Mouse (Mus musculus): ENCODE results near the gene Gps2. TPM values are rescaled to one million over a fixed set of nuclear protein-coding genes. Genes with fewer than 3 reads are reported as not detected.
A peak's percentile ranks its signal among the peaks of the same experiment; 100 is the strongest.

Gene Gps2
- polyA plus RNA-seq, 1 experiment from 2014 or later, result 86.2 TPM

DNA sequence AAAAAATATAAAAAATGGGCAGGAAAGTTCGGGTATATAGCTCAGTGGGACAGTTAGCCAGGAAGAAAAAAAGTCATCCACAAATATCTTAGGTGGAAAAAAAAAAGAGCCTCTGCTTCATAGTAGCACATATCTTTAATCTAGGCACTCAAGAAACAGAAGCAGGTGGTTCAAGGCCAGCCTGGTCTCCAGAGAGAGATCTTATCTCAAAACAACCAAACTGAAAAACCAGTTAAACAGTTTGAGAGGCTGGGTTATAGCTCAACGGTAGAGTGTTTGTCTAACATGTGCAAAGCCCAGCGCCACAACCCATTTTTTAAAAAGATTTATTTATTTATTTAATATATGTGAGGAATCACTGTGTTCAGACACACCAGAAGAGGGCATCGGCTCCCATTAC, 19.4 kb downstream of the Gps2 start:
- WGBS, result 73% methylated on average over 4 of the region's 4 CpGs
- ATAC-seq (replicated peaks; ENCODE audit: low FRiP score), result no peak

DNA sequence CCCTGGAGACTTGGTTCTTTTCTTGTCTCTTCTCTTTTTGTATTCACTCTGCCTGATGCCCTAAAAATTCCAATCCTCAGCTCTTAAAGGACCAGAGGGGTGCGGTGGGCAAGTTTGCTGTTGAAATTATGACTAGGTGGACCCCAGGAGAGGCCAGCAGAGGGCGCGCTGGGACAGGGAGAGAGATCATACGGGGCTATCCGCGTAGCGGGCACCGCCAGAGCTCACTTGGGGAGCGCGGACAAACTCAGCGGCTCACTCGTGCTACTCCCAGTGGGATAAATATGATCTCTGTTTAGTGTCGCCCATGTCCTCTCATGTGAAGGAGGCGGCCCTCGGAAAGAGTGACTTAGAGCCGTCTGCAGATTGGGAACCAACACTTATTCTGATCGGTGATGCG, 20.5 kb downstream of the Gps2 start:
- Histone ChIP-seq H3K4me3 (replicated peaks) (peak overlapping the region; percentile 25), H3K27ac (no peak overlapping the region), H3K4me2 (peak overlapping the region; percentile 52), H3K4me1 (peaks cover 51% of the 10 kb centered on the region), H3K9ac (no peak overlapping the region), H3K9me3 (replicated peaks) (no peaks in the 10 kb centered on the region), H3K27me3 (peaks cover 34% of the 10 kb centered on the region), H3K36me3 (no peaks in the 10 kb centered on the region)
- peak; percentile 47 for ATAC-seq (replicated peaks; ENCODE audit: low FRiP score)
- under 1% methylated on average over 18 of the region's 18 CpGs for WGBS

More for the DNA sequence above, 19.4 kb downstream of the Gps2 start:
- H3K4me1 ChIP-seq, result peaks cover 41% of the 10 kb centered on the region
- no peak overlapping the region for H3K27ac ChIP-seq
- peaks cover 28% of the 10 kb centered on the region for H3K27me3 ChIP-seq
- H3K4me3 ChIP-seq (replicated peaks), result no peak overlapping the region
- H3K9me3 ChIP-seq (replicated peaks), result no peaks in the 10 kb centered on the region
- no peak overlapping the region for H3K4me2 ChIP-seq
- H3K36me3 ChIP-seq, result no peaks in the 10 kb centered on the region
- H3K9ac ChIP-seq, result no peak overlapping the region

DNA sequence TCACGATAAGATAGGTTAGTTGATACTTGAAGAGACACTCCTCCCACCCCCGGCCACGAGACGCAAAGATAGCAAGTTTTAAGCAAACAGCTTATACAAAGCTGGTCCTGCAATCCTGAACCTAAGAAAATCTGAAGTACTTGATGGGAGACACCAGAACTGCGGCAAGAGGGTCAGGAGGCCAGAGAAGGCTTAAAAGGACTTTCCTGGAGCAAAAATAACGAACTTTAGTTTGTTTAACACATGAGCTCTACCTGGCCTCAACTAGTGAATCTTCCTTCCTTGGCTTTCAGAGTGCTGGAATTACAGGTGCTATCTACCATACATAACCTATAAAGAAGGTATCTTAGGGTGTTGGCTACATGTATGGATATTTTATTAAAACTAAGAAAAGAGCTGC, 21.0 kb downstream of the Gps2 start:
- H3K9ac ChIP-seq, result no peak overlapping the region
- H3K36me3 ChIP-seq, result no peaks in the 10 kb centered on the region
- peaks cover 54% of the 10 kb centered on the region for H3K4me1 ChIP-seq
- peak overlapping the region; percentile 100 for H3K4me2 ChIP-seq
- H3K27ac ChIP-seq, result no peak overlapping the region
- no peak for ATAC-seq (replicated peaks; ENCODE audit: low FRiP score)
- H3K9me3 ChIP-seq (replicated peaks), result no peaks in the 10 kb centered on the region
- H3K4me3 ChIP-seq (replicated peaks), result peak overlapping the region; percentile 25; the same call in 1 of the 2 replicates
- peaks cover 34% of the 10 kb centered on the region for H3K27me3 ChIP-seq
- 14% methylated on average over 6 of the region's 6 CpGs for WGBS

- Histone ChIP-seq H3K4me1 (peaks cover 54% of the 10 kb centered on the region), H3K27me3 (peaks cover 34% of the 10 kb centered on the region), H3K4me2 (peak within 1 kb of the TSS; percentile 100), H3K9ac (peak within 1 kb of the TSS; percentile 60), H3K4me3 (replicated peaks) (peak within 1 kb of the TSS; percentile 57), H3K36me3 (0 out of 2 replicates have a peak, but pooled peaks cover 3% of the 10 kb centered on the region), H3K27ac (peak within 1 kb of the TSS; percentile 42; the same call in 1 of the 2 replicates), H3K9me3 (replicated peaks) (no peaks in the 10 kb centered on the region)
- WGBS, result 1% methylated on average over 48 of the region's 62 CpGs
- peak; percentile 89 for ATAC-seq (replicated peaks; ENCODE audit: low FRiP score)
Observed at GRCm38 (mm10) chr11:69935137-69935879, 21.6 kb downstream of the Gps2 start, which contains the start of gene Ybx2. Gene Ybx2 (plus strand): TSS chr11:69935796.

DNA sequence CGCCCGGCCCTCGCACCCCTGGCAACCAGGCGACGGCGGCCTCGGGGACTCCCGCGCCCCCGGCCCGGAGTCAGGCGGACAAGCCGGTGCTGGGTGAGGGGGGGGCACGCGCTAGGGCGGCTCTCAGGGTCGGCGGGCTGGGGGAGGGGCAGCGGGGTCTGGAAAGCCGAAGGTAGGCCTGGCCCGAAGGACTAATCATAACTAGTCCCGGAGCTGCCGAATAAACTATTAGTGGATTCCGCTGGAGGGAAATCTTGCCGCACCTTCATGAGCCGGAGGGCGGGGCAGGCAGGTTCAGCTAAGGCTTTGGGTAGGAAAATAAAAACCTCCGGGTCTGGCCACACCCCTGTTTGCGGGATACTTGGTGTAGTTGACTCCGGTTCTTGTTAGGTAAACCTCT, 22.5 kb downstream of the Gps2 start:
- H3K27me3 ChIP-seq, result peaks cover 34% of the 10 kb centered on the region
- WGBS, result under 1% methylated on average over 30 of the region's 30 CpGs
- peak overlapping the region; percentile 57 for H3K4me3 ChIP-seq (replicated peaks)
- 0 out of 2 replicates have a peak, but pooled peaks cover 4% of the 10 kb centered on the region for H3K36me3 ChIP-seq
- peaks cover 54% of the 10 kb centered on the region for H3K4me1 ChIP-seq
- peak overlapping the region; percentile 60 for H3K9ac ChIP-seq
- ATAC-seq (replicated peaks; ENCODE audit: low FRiP score), result 0 out of 2 replicates have a peak, but pooled peaks have one; percentile 7
- peak overlapping the region; percentile 37; the same call in 1 of the 2 replicates for H3K27ac ChIP-seq
- H3K9me3 ChIP-seq (replicated peaks), result no peaks in the 10 kb centered on the region
- peak overlapping the region; percentile 100 for H3K4me2 ChIP-seq

DNA sequence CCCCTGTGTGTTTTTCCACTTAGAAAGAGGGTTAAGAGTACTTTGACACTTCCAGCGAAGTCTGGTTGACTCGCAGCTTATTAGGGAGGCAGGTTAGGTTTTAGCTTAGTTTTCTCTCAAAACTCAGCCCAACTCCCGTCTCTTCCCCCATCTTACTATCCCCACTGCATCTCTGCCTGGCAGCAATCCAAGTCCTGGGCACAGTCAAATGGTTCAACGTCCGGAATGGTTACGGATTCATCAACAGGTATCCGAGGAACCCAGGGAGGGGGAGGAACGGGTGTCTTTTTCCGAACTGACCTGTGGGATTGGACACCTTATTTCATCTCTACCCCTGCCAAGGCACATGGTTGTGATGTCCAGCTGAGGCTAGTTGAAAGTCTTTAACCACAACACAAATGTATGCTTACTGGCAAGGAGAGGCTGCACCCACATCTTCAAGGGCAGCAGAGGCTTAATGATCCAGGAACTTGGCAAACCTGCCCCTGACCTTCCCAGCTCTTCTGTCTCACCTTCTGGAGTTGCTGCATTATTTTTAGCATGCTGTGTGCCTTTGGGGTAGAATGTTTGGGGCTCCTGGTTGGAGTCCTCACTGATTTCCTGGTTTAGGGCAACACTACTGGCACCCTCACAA, 23.1 kb downstream of the Gps2 start:
- peak overlapping the region; percentile 57 for H3K4me3 ChIP-seq (replicated peaks)
- peak overlapping the region; percentile 11; the same call in 1 of the 2 replicates for H3K27ac ChIP-seq
- WGBS, result 25% methylated on average over 9 of the region's 9 CpGs

DNA sequence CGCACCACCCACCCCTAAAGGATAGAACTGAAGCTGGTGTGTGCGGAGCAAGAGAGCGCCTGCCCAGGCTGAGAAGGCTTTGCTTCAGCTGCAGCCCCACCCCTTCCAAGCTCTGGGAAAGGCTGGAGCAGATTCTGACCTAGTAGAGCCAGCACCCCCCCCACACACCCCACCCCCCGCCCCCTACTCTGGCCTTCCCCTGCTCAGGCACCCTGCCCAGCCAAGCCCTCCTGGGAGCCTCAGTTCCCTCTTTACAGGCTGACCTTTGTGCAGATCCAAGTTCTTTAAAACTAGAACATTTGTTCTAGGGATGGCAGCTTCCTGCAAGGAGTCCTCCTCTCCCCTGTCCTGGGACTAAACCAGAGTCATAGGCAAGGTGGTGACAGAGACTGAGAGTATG, 23.7 kb downstream of the Gps2 start:
- Histone ChIP-seq H3K9me3 (replicated peaks) (no peaks in the 10 kb centered on the region), H3K4me3 (replicated peaks) (0 out of 2 replicates have a peak overlapping the region, but pooled peaks have one; percentile 57), H3K27me3 (peaks cover 34% of the 10 kb centered on the region), H3K27ac (peak overlapping the region; percentile 37), H3K36me3 (peaks cover 7% of the 10 kb centered on the region; the same call in 1 of the 2 replicates), H3K9ac (no peak overlapping the region), H3K4me1 (peaks cover 54% of the 10 kb centered on the region), H3K4me2 (peak overlapping the region; percentile 100)
- WGBS, result 39% methylated on average over 4 of the region's 4 CpGs
- no peak for ATAC-seq (replicated peaks; ENCODE audit: low FRiP score)

More for the DNA sequence above, 23.1 kb downstream of the Gps2 start:
- Histone ChIP-seq H3K9me3 (replicated peaks) (no peaks in the 10 kb centered on the region), H3K9ac (no peak overlapping the region), H3K4me1 (peaks cover 54% of the 10 kb centered on the region), H3K36me3 (0 out of 2 replicates have a peak, but pooled peaks cover 7% of the 10 kb centered on the region), H3K4me2 (peak overlapping the region; percentile 100), H3K27me3 (peaks cover 34% of the 10 kb centered on the region)
- ATAC-seq (replicated peaks; ENCODE audit: low FRiP score), result no peak

- 72% methylated on average over 5 of the region's 5 CpGs for WGBS
- ATAC-seq (replicated peaks; ENCODE audit: low FRiP score), result no peak
- Histone ChIP-seq H3K9me3 (replicated peaks) (no peaks in the 10 kb centered on the region), H3K4me3 (replicated peaks) (no peak overlapping the region), H3K4me2 (0 out of 2 replicates have a peak overlapping the region, but pooled peaks have one; percentile 100), H3K9ac (no peak overlapping the region), H3K27ac (peak overlapping the region; percentile 37), H3K4me1 (peaks cover 54% of the 10 kb centered on the region), H3K27me3 (peaks cover 34% of the 10 kb centered on the region), H3K36me3 (peaks cover 11% of the 10 kb centered on the region)
Observed at GRCm38 (mm10) chr11:69937834-69938233, 24.1 kb downstream of the Gps2 start.

DNA sequence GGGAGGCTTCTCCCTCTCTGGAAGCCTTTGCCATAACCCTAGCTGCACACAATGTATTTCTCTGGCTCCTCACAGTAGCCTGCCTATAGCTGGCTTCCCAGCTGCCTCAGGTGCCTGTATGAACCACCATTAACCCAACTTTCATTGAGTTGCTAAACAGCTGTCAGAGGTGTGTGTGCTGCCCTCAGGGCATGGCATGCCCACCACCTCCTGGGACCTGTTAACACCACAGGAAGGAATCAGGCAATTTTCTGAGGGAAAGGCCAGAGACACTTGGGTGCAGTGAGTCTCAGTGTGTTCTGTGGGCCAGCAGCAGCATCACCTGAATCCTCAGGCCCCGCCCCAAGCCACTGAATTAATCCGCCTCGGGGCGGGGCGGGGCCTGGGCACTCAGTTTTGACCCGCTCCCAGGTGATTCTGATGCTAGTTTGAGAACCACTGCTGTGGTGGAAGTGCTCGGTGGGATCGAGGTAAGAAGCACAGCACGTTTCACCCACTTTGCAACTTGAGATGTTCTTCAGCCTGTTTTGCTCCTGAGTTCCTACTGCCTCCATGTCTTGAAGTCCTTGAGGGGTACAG, 24.8 kb downstream of the Gps2 start:
- ATAC-seq (replicated peaks; ENCODE audit: low FRiP score), result no peak
- no peak overlapping the region for H3K9ac ChIP-seq
- 0 out of 2 replicates have a peak overlapping the region, but pooled peaks have one; percentile 37 for H3K27ac ChIP-seq
- H3K27me3 ChIP-seq, result peaks cover 34% of the 10 kb centered on the region
- 32% methylated on average over 9 of the region's 9 CpGs for WGBS
- peaks cover 16% of the 10 kb centered on the region for H3K36me3 ChIP-seq
- no peaks in the 10 kb centered on the region for H3K9me3 ChIP-seq (replicated peaks)
- H3K4me1 ChIP-seq, result peaks cover 54% of the 10 kb centered on the region
- H3K4me2 ChIP-seq, result no peak overlapping the region
- H3K4me3 ChIP-seq (replicated peaks), result no peak overlapping the region

GRCm38 (mm10) chr11:69939181-69939580, 25.5 kb downstream of the Gps2 start:
- ATAC-seq (replicated peaks; ENCODE audit: low FRiP score), result no peak
- WGBS, result 54% methylated on average over 5 of the region's 5 CpGs
- H3K9me3 ChIP-seq (replicated peaks), result no peaks in the 10 kb centered on the region
- peaks cover 22% of the 10 kb centered on the region for H3K36me3 ChIP-seq
- H3K27ac ChIP-seq, result no peak overlapping the region
- H3K9ac ChIP-seq, result no peak overlapping the region
- no peak overlapping the region for H3K4me3 ChIP-seq (replicated peaks)
- peaks cover 34% of the 10 kb centered on the region for H3K27me3 ChIP-seq
- H3K4me1 ChIP-seq, result peaks cover 51% of the 10 kb centered on the region
- H3K4me2 ChIP-seq, result no peak overlapping the region

DNA sequence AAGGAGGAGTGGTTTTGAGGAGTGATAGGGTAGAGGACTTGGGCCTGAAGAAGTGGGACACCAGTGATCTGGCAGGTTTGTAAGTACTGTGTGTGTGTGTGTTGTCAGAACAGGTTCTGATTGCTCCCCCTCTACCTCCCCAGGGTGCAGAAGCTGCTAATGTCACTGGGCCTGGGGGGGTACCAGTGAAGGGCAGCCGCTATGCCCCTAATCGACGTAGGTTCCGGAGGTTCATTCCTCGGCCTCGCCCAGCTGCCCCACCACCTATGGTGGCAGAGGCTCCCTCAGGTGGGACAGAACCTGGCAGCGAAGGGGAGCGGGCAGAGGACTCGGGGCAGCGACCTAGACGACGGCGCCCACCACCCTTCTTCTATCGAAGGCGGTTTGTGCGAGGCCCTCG, 26.0 kb downstream of the Gps2 start:
- Histone ChIP-seq H3K27me3 (peaks cover 33% of the 10 kb centered on the region), H3K27ac (no peak overlapping the region), H3K4me2 (no peak overlapping the region), H3K4me1 (peaks cover 45% of the 10 kb centered on the region), H3K4me3 (replicated peaks) (no peak overlapping the region), H3K9ac (no peak overlapping the region), H3K9me3 (replicated peaks) (no peaks in the 10 kb centered on the region), H3K36me3 (peaks cover 27% of the 10 kb centered on the region)
- WGBS, result 94% methylated on average over 17 of the region's 17 CpGs
- ATAC-seq (replicated peaks; ENCODE audit: low FRiP score), result no peak

DNA sequence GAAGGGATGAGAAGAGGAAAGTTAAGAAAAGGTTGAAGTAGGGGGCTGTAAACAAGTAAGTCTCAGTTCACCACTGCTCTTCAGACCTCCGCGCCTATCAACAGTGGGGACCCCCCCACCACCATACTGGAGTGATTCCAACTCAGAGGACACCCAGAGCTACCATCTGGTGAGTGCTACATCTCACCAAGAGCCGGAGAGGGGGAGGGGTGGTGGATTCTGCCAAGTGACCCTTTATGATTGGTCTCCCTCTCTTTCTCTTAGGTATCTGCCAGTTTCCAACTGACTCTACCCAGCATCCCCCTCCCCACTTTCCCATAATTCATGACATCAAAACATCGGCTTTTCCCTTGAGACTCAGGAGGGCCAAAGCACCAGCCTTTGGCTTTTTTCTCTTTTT, 27.3 kb downstream of the Gps2 start:
- WGBS, result 72% methylated on average over 4 of the region's 4 CpGs
- no peak for ATAC-seq (replicated peaks; ENCODE audit: low FRiP score)
- H3K9ac ChIP-seq, result no peak overlapping the region

More for the DNA sequence above, 27.3 kb downstream of the Gps2 start:
- Histone ChIP-seq H3K4me2 (no peak overlapping the region), H3K4me1 (peaks cover 40% of the 10 kb centered on the region), H3K27ac (no peak overlapping the region), H3K9me3 (replicated peaks) (no peaks in the 10 kb centered on the region), H3K36me3 (peaks cover 35% of the 10 kb centered on the region), H3K27me3 (peaks cover 26% of the 10 kb centered on the region), H3K4me3 (replicated peaks) (no peak overlapping the region)
